Mouse (Mus musculus) lung, postnatal 0 days (tissue): ENCODE measurements around the gene Il18. TPM values are rescaled to one million over a fixed set of nuclear protein-coding genes. Genes with fewer than 3 reads are reported as not detected.
A peak's percentile ranks its signal among the peaks of the same experiment; 100 is the strongest.

Experiments
- ATAC-seq: fragments of 200-750 bp; cut with Nextera tagmentation; 2 replicates; pipeline ENCODE4 v1.8.0; 2017; ENCODE audit warnings: moderate library complexity
- DNase-seq: peaks from one replicate; pipeline ENCODE4 v3.0.0-alpha.2; 2016; ENCODE audit warnings: low spot score
- H3K27ac ChIP-seq: fragments of 300-500 bp; sonication (generic); 2 replicates; pipeline ENCODE4 v1.5.1; 2014; ENCODE audit warnings: antibody characterized with exemption, mild to moderate bottlenecking, low read length, mixed read lengths
- H3K27me3 ChIP-seq: fragments of 300-500 bp; sonication (generic); replicated peaks from 2 replicates; pipeline ENCODE4 v1.6.1; 2014; ENCODE audit warnings: low read length, mixed read lengths; ENCODE audit not compliant: insufficient read depth
- H3K36me3 ChIP-seq: fragments of 300-500 bp; sonication (generic); 2 replicates; pipeline ENCODE4 v1.6.1; 2014; ENCODE audit warnings: low read length, mixed read lengths; ENCODE audit not compliant: insufficient read depth
- H3K4me1 ChIP-seq: fragments of 300-500 bp; sonication (generic); 2 replicates; pipeline ENCODE4 v1.6.1; 2014; ENCODE audit warnings: antibody characterized with exemption, low read depth, low read length, mixed read lengths; ENCODE audit not compliant: insufficient read depth
- H3K4me2 ChIP-seq: fragments of 300-500 bp; sonication (generic); replicated peaks from 2 replicates; pipeline ENCODE4 v1.6.1; 2014; ENCODE audit warnings: low read depth, mild to moderate bottlenecking, low read length, moderate library complexity, mixed read lengths
- H3K4me3 ChIP-seq: fragments of 300-500 bp; sonication (generic); 2 replicates; pipeline ENCODE4 v1.5.1; 2014; ENCODE audit warnings: low read depth, low read length
- H3K9ac ChIP-seq: fragments of 300-500 bp; sonication (generic); replicated peaks from 2 replicates; pipeline ENCODE4 v1.6.1; 2014; ENCODE audit warnings: low read depth, mild to moderate bottlenecking
- H3K9me3 ChIP-seq: fragments of 300-500 bp; sonication (generic); 2 replicates; pipeline ENCODE4 v1.6.1; 2016; ENCODE audit warnings: low read length, mixed read lengths
- CTCF ChIP-seq: IDR thresholded peaks from 2 replicates; pipeline ENCODE4 v1.5.1; 2016; ENCODE audit warnings: antibody characterized with exemption, mild to moderate bottlenecking
- EP300 ChIP-seq: IDR thresholded peaks from 2 replicates; pipeline ENCODE4 v1.6.1; 2016; ENCODE audit warnings: antibody characterized with exemption, mild to moderate bottlenecking, control low read depth
- WGBS: fragments of 180-500 bp; shearing (Covaris S2); extraction: QIAGEN DNeasy Blood & Tissue Kit; methylation state at CpG from one replicate; pipeline ENCODE4 v1.1.7; 2014; 5-methylcytosine and 5-hydroxymethylcytosine counted together
- polyA plus RNA-seq: library from polyadenylated mRNA; unstranded; fragments of >200 nt; fragmentation: Nextera tagmentation; extraction: Ambion mirVana; gene quantifications from 2 replicates; pipeline ENCODE4 v1.2.1, GENCODE M21; 2015

Gene Il18
- polyA plus RNA-seq, 1 experiment from 2014 or later = 29.3 TPM

- Histone ChIP-seq H3K4me1 (no peaks in the 10 kb centered on the region), H3K4me2 (no peak within 1 kb of the TSS), H3K9me3 (no peaks in the 10 kb centered on the region), H3K4me3 (no peak within 1 kb of the TSS), H3K36me3 (no peaks in the 10 kb centered on the region), H3K27me3 (no peaks in the 10 kb centered on the region), H3K9ac (no peak within 1 kb of the TSS), H3K27ac (no peak within 1 kb of the TSS)
- DNase-seq (no peak), ATAC-seq (no peak)
- 86% methylated on average over 38 of the region's 38 CpGs for WGBS
- TF ChIP-seq EP300 (no peak), CTCF (no peak)
Observed at GRCm38 (mm10) chr9:50561145-50561917, 6.7 kb downstream of the Il18 start, which contains the start of gene Tex12. Tex12 (minus strand) TSS chr9:50561325.

GRCm38 (mm10) chr9:50561918-50562360 lies 7.3 kb downstream of the Il18 start:
- Histone ChIP-seq H3K9me3 (no peaks in the 10 kb centered on the region), H3K4me3 (no peak overlapping the region), H3K36me3 (no peaks in the 10 kb centered on the region), H3K9ac (no peak overlapping the region), H3K27me3 (no peaks in the 10 kb centered on the region), H3K4me1 (no peaks in the 10 kb centered on the region), H3K27ac (no peak overlapping the region), H3K4me2 (no peak overlapping the region)
- WGBS = 77% methylated on average over 2 of the region's 2 CpGs
- TF ChIP-seq EP300 = no peak
- TF ChIP-seq CTCF = no peak
- ATAC-seq (no peak), DNase-seq (no peak)

- no peak overlapping the region for H3K9ac ChIP-seq
- H3K36me3 ChIP-seq = no peaks in the 10 kb centered on the region
- ATAC-seq (no peak), DNase-seq (peak; percentile 34)
- H3K4me3 ChIP-seq = no peak overlapping the region
- H3K9me3 ChIP-seq = no peaks in the 10 kb centered on the region
- TF ChIP-seq CTCF = no peak
- TF ChIP-seq EP300 = no peak
- H3K27ac ChIP-seq = no peak overlapping the region
- H3K4me1 ChIP-seq = no peaks in the 10 kb centered on the region
- H3K4me2 ChIP-seq = no peak overlapping the region
- WGBS = 69% methylated on average over 7 of the region's 7 CpGs
- H3K27me3 ChIP-seq = no peaks in the 10 kb centered on the region
Observed at GRCm38 (mm10) chr9:50565173-50565572, 10.5 kb downstream of the Il18 start.

- H3K4me1 ChIP-seq = no peaks in the 10 kb centered on the region
- 28% methylated on average over 4 of the region's 4 CpGs for WGBS
- H3K4me3 ChIP-seq = no peak overlapping the region
- ATAC-seq (no peak), DNase-seq (no peak)
- TF ChIP-seq EP300 (no peak), CTCF (no peak)
- no peak overlapping the region for H3K27ac ChIP-seq
- H3K27me3 ChIP-seq = no peaks in the 10 kb centered on the region
- no peak overlapping the region for H3K4me2 ChIP-seq
- H3K9ac ChIP-seq = no peak overlapping the region
- H3K9me3 ChIP-seq = no peaks in the 10 kb centered on the region
- H3K36me3 ChIP-seq = no peaks in the 10 kb centered on the region
Observed at GRCm38 (mm10) chr9:50565940-50566339, 11.3 kb downstream of the Il18 start.

- no peaks in the 10 kb centered on the region for H3K27me3 ChIP-seq
- 84% methylated on average over 4 of the region's 4 CpGs for WGBS
Observed at GRCm38 (mm10) chr9:50567372-50567771, 12.7 kb downstream of the Il18 start.

GRCm38 (mm10) chr9:50567881-50568280 lies 13.3 kb downstream of the Il18 start:
- DNase-seq (no peak), ATAC-seq (no peak)
- Histone ChIP-seq H3K27ac (no peak overlapping the region), H3K4me1 (no peaks in the 10 kb centered on the region), H3K9ac (no peak overlapping the region), H3K27me3 (no peaks in the 10 kb centered on the region), H3K36me3 (no peaks in the 10 kb centered on the region), H3K4me3 (no peak overlapping the region), H3K9me3 (no peaks in the 10 kb centered on the region), H3K4me2 (no peak overlapping the region)
- no peak for TF ChIP-seq EP300
- no peak for TF ChIP-seq CTCF
- WGBS = 70% methylated on average over 2 of the region's 2 CpGs

More at GRCm38 (mm10) chr9:50567372-50567771, 12.7 kb downstream of the Il18 start:
- Histone ChIP-seq H3K9ac (no peak overlapping the region), H3K4me2 (no peak overlapping the region), H3K9me3 (no peaks in the 10 kb centered on the region), H3K4me3 (no peak overlapping the region), H3K4me1 (no peaks in the 10 kb centered on the region), H3K36me3 (no peaks in the 10 kb centered on the region), H3K27ac (no peak overlapping the region)
- TF ChIP-seq CTCF = no peak
- TF ChIP-seq EP300 = no peak
- ATAC-seq (no peak), DNase-seq (peak; percentile 18)
